Mouse (Mus musculus) c-Kit-positive CD71-negative TER-119-negative erythroid progenitor cells, embryonic 14.5 days (primary cell): ENCODE results near the gene Ippk.

Source experiments
- DNase-seq: peaks from one replicate; pipeline ENCODE4 v3.0.0-alpha.2; 2013; ENCODE audit warnings: low read depth

Ippk gene

DNA sequence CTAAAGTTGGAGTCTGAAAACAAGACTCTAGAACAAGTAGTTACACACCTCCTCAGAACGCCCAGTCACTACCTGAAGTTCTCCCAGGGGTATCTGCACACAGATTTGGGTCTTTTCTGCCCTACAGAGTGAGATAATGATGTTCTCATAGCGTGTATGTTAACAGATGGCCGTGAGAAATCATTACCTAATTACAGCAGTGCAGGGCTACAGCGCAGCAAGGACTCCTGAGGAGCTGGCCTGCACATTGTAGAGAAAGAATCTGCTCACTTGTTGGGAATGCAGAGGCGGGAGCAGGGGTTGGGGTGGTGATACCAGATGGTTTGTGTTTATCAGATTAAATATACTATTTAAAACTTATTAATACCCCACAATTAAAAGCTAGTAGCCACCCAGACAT is 59.5 kb downstream of the Ippk start:
- no peak for DNase-seq

DNA sequence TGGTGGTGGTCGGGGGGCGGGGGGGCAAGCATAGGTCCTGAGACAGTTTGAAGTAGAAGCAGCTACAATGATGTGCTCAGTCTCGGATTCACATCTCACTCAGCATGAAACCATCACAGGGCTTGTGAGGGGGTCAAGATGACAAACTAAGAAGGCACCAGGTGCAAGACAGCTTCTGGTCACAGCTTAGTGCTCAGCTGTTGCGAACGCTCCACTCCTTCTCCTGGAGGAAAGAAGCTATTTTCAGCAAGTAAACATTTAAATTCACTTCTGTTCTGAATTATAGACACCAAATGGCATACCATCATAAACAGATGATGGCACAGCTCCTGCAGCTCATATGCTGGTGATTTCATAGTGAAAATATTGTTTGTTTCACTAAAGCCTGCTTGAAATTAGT is 64.3 kb downstream of the Ippk start:
- no peak for DNase-seq

DNA sequence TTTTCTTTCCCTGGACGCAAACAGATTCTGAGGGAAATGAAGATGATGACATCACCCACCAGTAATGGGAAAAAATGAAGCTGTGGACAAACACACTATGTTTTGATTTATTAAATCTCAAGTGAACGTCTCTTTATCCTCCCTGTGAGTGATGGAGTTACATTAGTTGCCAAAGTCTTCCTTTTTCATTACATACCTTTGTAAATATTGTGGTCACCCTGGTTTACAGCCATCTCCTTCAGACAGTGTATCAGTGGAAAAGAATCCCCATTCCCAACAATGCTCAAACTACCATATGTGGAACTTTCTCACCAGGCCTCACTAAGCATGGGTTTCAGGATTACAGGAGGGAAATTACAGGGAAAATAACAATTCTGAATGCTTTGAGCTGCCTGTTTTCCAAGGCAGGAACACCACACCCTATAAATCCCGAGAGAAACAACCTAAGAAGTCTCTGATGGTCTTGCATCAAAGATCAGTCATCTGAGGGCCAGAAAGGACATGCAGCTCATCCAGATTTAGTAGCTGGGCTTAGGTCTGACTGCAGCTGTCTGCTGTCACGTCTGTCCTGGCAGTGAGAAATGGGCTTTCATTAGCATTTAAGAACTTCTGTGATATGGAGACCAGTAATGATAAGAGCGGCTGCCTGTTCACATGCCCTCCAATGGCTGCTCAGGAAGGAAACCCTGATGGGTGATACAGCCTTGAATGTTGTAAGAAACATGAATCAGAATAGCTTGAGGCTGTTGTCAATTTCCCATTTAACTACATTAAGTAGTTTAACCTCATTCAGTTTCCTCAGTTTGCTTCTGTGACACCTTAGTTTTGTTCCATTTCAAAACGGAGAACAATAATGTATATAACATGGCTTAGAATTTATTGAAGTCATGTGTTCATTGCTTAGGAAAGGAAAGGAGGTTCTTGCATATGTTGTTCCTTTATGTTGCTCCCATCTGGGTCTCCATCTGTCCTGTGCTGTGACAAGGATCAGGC is 71.6 kb downstream of the Ippk start, which contains the start of gene Tes3-ps:
Gene Tes3-ps, plus strand, starts transcription at position 943 of the 993 bp plus-strand sequence.
- DNase-seq, result no peak

GRCm38 (mm10) chr13:49504510-49504909 is 83.5 kb downstream of the Ippk start, which contains the start of gene Ecm2:
Gene Ecm2, plus strand, starts transcription at chr13:49504810.
- DNase-seq, result no peak

DNA sequence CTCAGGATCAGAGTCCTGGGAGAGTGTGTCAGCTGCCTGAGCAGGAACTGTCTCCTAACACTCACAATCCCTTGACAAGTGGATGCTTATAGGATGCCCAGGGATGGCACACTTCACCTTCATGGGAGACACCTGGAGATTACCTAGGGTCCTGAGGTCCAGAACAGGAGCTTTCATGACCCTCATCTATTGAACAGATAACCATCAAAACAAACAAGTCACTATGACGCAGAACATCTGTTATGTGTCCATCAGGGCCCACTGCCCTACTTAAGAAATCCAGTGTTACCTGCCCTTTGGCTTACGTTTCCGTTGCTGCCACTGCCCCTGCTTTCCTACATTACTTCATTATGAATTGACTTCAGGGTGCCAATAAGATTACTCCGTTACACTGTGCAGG is 84.7 kb downstream of the Ippk start:
- no peak for DNase-seq

DNA sequence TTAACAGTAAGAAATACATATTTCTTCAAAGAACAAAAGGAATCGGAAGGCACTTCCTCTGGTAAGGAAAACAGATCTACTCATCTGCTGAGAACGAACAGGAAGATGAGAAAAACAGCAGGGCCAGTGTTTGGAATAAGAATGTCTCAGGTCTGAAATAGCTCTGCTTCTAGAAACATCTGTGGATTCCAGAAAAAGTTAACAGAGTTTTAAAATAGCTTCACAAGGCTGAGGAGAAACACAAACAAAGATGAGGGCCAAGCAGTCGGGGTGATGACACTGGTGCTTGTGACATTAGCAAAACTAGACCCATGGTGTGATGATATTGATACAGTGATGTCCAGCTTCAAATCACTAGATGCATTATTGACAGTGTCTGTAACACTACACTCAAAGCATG is 86.1 kb downstream of the Ippk start:
- DNase-seq, result no peak
